Mouse (Mus musculus) embryonic facial prominence, embryonic 12.5 days (tissue): ENCODE measurements at regions not wholly inside any gene's neighbourhood (a gene's known extent, or its start where the extent isn't known, plus 50 kb on each side); places are given as distances from the start of the nearest gene placed in this dataset.

Source experiments
- ATAC-seq: fragments of 200-750 bp; cut with Nextera tagmentation; 2 replicates; pipeline ENCODE4 v1.8.0; 2017; ENCODE audit not compliant: insufficient number of reproducible peaks, insufficient read depth, low FRiP score, low TSS enrichment
- H3K27ac ChIP-seq: fragments of 300-500 bp; sonication (generic); 2 replicates; pipeline ENCODE4 v1.5.1; 2016; ENCODE audit warnings: mild to moderate bottlenecking
- H3K27me3 ChIP-seq: fragments of 300-500 bp; sonication (generic); 2 replicates; pipeline ENCODE4 v1.6.1; 2016; ENCODE audit warnings: mild to moderate bottlenecking, moderate library complexity
- H3K36me3 ChIP-seq: fragments of 300-500 bp; sonication (generic); 2 replicates; pipeline ENCODE4 v1.6.1; 2016; ENCODE audit warnings: mild to moderate bottlenecking
- H3K4me1 ChIP-seq: fragments of 300-500 bp; sonication (generic); 2 replicates; pipeline ENCODE4 v1.6.1; 2016
- H3K4me2 ChIP-seq: fragments of 300-500 bp; sonication (generic); replicated peaks from 2 replicates; pipeline ENCODE4 v1.6.1; 2016; ENCODE audit warnings: mild to moderate bottlenecking, moderate library complexity
- H3K4me3 ChIP-seq: fragments of 300-500 bp; sonication (generic); 2 replicates; pipeline ENCODE4 v1.5.1; 2016; ENCODE audit warnings: mild to moderate bottlenecking
- H3K9ac ChIP-seq: fragments of 300-500 bp; sonication (generic); 2 replicates; pipeline ENCODE4 v1.6.1; 2016; ENCODE audit warnings: mild to moderate bottlenecking, moderate library complexity
- H3K9me3 ChIP-seq: fragments of 300-500 bp; sonication (generic); 2 replicates; pipeline ENCODE4 v1.6.1; 2016; ENCODE audit warnings: mild to moderate bottlenecking, moderate library complexity
- WGBS: fragments of 180-500 bp; shearing (Covaris S2); methylation state at CpG from one replicate; pipeline ENCODE4 v1.1.7; 2016; 5-methylcytosine and 5-hydroxymethylcytosine counted together

DNA sequence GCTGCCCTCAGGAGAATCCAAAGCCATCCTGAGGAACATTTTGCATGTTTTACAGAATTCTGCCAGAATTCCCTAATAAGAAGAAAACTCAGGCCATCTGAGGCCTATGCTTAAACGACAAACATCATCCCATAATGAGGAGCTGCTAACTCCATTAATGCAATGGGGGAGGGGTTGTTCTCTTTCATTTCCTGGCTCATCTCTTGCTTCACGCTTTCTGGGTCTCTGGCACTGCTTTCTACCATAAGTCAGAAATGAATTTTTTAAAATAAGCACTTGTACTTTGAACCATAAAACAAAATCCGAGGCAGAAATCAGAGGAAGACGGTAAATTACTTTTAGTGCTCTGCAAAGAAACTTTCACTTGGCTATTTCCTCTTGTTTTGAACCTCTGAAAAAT, 600.0 kb downstream of the Ttll7 start:
- Histone ChIP-seq H3K9ac (no peak overlapping the region), H3K4me3 (no peak overlapping the region), H3K4me2 (no peak overlapping the region), H3K27ac (no peak overlapping the region), H3K36me3 (no peaks in the 10 kb centered on the region), H3K27me3 (no peaks in the 10 kb centered on the region), H3K9me3 (no peaks in the 10 kb centered on the region), H3K4me1 (no peaks in the 10 kb centered on the region)
- 57% methylated on average over 4 of the region's 4 CpGs for WGBS
- ATAC-seq = no peak

- 78% methylated on average over 3 of the region's 3 CpGs for WGBS
- ATAC-seq = no peak
- Histone ChIP-seq H3K9me3 (no peaks in the 10 kb centered on the region), H3K4me2 (no peak overlapping the region), H3K36me3 (no peaks in the 10 kb centered on the region), H3K4me1 (peaks cover 10% of the 10 kb centered on the region; the same call in 1 of the 2 replicates), H3K27me3 (no peaks in the 10 kb centered on the region), H3K27ac (no peak overlapping the region), H3K9ac (no peak overlapping the region), H3K4me3 (no peak overlapping the region)
Observed at GRCm38 (mm10) chr3:147455383-147455782, 603.2 kb downstream of the Ttll7 start.

- Histone ChIP-seq H3K9ac (no peak overlapping the region), H3K4me1 (peaks cover 10% of the 10 kb centered on the region; the same call in 1 of the 2 replicates), H3K27me3 (no peaks in the 10 kb centered on the region), H3K36me3 (no peaks in the 10 kb centered on the region), H3K27ac (no peak overlapping the region), H3K9me3 (no peaks in the 10 kb centered on the region), H3K4me3 (no peak overlapping the region), H3K4me2 (no peak overlapping the region)
- no peak for ATAC-seq
- WGBS = 60% methylated on average over 4 of the region's 4 CpGs
Observed at GRCm38 (mm10) chr3:147456294-147456693, 604.1 kb downstream of the Ttll7 start.

DNA sequence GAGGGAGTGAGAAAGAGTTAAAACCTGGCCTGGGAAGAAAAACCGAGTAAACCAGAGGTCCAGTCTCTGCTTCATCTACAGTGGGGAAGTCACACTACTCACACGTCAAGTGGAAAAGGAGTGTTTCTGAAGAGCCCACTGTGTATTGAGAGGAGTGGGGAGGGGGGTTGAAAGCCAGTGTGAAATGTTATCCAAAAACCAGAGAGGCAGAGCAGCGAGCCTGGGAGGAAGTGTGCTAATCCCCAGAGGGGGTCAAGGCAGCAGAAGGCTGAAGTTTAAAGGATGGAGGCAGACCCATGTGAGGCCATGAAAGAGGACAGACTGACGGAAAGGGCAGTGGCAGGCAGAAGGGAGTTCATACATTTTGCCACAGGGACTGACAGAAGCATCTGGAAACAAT, 605.9 kb downstream of the Ttll7 start:
- Histone ChIP-seq H3K4me2 (no peak overlapping the region), H3K4me1 (peaks cover 10% of the 10 kb centered on the region; the same call in 1 of the 2 replicates), H3K9me3 (no peaks in the 10 kb centered on the region), H3K27me3 (no peaks in the 10 kb centered on the region), H3K4me3 (no peak overlapping the region), H3K36me3 (no peaks in the 10 kb centered on the region), H3K9ac (no peak overlapping the region), H3K27ac (peak overlapping the region; percentile 1; the same call in 1 of the 2 replicates)
- WGBS = 8% methylated on average over 4 of the region's 4 CpGs
- ATAC-seq = no peak

- Histone ChIP-seq H3K4me3 (no peak overlapping the region), H3K9me3 (no peaks in the 10 kb centered on the region), H3K4me2 (no peak overlapping the region), H3K36me3 (no peaks in the 10 kb centered on the region), H3K27ac (no peak overlapping the region), H3K9ac (no peak overlapping the region), H3K4me1 (no peaks in the 10 kb centered on the region), H3K27me3 (no peaks in the 10 kb centered on the region)
- WGBS = 91% methylated on average over 1 of the region's 1 CpGs
- no peak for ATAC-seq
Observed at GRCm38 (mm10) chr3:147479890-147480289, 627.7 kb downstream of the Ttll7 start.
